Mouse (Mus musculus): ENCODE measurements at regions not wholly inside any gene's neighbourhood (a gene's known extent, or its start where the extent isn't known, plus 50 kb on each side); places are given as distances from the start of the nearest gene placed in this dataset.

- DNase-seq (ENCODE audit: low spot score) (no peak), ATAC-seq (ENCODE audit: insufficient number of reproducible peaks, low FRiP score, low TSS enrichment, low read depth) (no peak)
- Histone ChIP-seq H3K36me3 (ENCODE audit: control insufficient read depth, insufficient read depth, low read length) (no peaks in the 10 kb centered on the region), H3K27me3 (ENCODE audit: control insufficient read depth, insufficient read depth, low read length) (no peaks in the 10 kb centered on the region), H3K9ac (ENCODE audit: low read length) (no peak overlapping the region), H3K4me3 (ENCODE audit: low read depth, low read length) (no peak overlapping the region), H3K27ac (replicated peaks; ENCODE audit: low read depth, low read length) (no peak overlapping the region), H3K4me1 (ENCODE audit: control insufficient read depth, insufficient read depth, low read length) (no peaks in the 10 kb centered on the region), H3K4me2 (ENCODE audit: low read depth, severe bottlenecking) (no peak overlapping the region), H3K9me3 (ENCODE audit: control insufficient read depth, low read length) (no peaks in the 10 kb centered on the region)
- WGBS: 69% methylated on average over 2 of the region's 2 CpGs
These were observed 1106.8 kb downstream of the Cdh8 start for GRCm38 (mm10) chr8:98309405-98309990.

DNA sequence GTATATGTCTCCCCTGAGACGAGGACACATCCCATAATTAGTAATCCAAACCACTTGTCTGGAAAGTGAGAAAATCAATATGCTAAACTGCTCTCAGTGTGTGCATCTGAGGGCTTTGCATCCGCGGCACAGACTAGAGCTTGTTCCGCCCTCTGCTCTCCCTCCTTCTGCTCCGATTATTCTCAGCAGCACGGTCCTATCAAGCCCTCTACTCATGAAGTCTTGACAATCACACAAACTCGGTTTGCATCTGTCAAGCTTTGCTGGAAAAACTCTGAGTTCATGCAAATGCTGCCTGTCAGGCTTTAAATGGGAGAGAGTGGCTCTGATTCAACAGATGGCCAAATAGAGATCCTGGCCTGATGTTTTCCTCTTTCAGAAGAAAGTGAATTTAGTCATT, 1121.3 kb downstream of the Cdh8 start:
- Histone ChIP-seq H3K36me3 (ENCODE audit: control insufficient read depth, insufficient read depth, low read length) (no peaks in the 10 kb centered on the region), H3K4me1 (ENCODE audit: control insufficient read depth, insufficient read depth, low read length) (no peaks in the 10 kb centered on the region), H3K4me3 (ENCODE audit: low read depth, low read length) (no peak overlapping the region), H3K27ac (replicated peaks; ENCODE audit: low read depth, low read length) (no peak overlapping the region), H3K27me3 (ENCODE audit: control insufficient read depth, insufficient read depth, low read length) (no peaks in the 10 kb centered on the region), H3K9me3 (ENCODE audit: control insufficient read depth, low read length) (no peaks in the 10 kb centered on the region), H3K9ac (ENCODE audit: low read length) (no peak overlapping the region), H3K4me2 (ENCODE audit: low read depth, severe bottlenecking) (no peak overlapping the region)
- 71% methylated on average over 7 of the region's 7 CpGs for WGBS
- no peak for DNase-seq (ENCODE audit: low spot score)
- ATAC-seq (ENCODE audit: insufficient number of reproducible peaks, low FRiP score, low TSS enrichment, low read depth): no peak

- ATAC-seq (ENCODE audit: insufficient number of reproducible peaks, low FRiP score, low TSS enrichment, low read depth) (no peak), DNase-seq (ENCODE audit: low spot score) (no peak)
- no peaks in the 10 kb centered on the region for H3K4me1 ChIP-seq (ENCODE audit: control insufficient read depth, insufficient read depth, low read length)
- H3K36me3 ChIP-seq (ENCODE audit: control insufficient read depth, insufficient read depth, low read length): no peaks in the 10 kb centered on the region
- H3K9me3 ChIP-seq (ENCODE audit: control insufficient read depth, low read length): no peaks in the 10 kb centered on the region
- H3K4me3 ChIP-seq (ENCODE audit: low read depth, low read length): no peak overlapping the region
- no peaks in the 10 kb centered on the region for H3K27me3 ChIP-seq (ENCODE audit: control insufficient read depth, insufficient read depth, low read length)
- no peak overlapping the region for H3K9ac ChIP-seq (ENCODE audit: low read length)
- WGBS: 86% methylated on average over 3 of the region's 3 CpGs
- H3K27ac ChIP-seq (replicated peaks; ENCODE audit: low read depth, low read length): no peak overlapping the region
- H3K4me2 ChIP-seq (ENCODE audit: low read depth, severe bottlenecking): no peak overlapping the region
These were observed 1156.0 kb downstream of the Cdh8 start for GRCm38 (mm10) chr8:98260281-98260680.

DNA sequence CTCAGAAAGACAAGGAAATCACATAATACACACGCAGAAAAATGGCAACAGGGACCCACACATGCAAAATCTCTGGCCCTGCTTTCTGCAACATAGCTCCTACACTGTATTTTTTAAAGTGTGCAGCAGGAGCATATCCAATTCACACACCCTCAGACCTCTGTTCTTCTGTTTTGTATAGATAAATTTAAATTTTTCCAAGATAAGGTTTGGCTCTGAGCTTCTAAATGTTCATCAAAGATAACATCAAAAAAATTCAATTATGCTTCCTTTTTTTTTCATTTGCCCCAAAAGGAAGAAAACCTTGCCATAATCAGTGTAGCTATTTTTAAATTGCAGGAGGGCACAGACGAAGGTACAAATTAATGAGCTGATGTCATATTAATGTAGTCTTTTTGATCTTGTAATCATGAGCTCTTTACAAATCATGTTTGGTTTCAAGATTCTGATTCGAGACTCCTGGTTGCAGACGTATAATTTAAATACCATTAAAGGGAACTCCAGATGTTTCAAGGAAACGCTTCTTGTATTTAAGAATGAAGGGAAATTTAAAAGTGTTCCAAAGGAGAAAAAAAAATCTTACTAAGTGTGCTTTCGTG, 1172.8 kb downstream of the Cdh8 start:
- no peaks in the 10 kb centered on the region for H3K9me3 ChIP-seq (ENCODE audit: control insufficient read depth, low read length)
- no peak overlapping the region for H3K27ac ChIP-seq (replicated peaks; ENCODE audit: low read depth, low read length)
- no peaks in the 10 kb centered on the region for H3K27me3 ChIP-seq (ENCODE audit: control insufficient read depth, insufficient read depth, low read length)
- no peak for DNase-seq (ENCODE audit: low spot score)
- H3K4me3 ChIP-seq (ENCODE audit: low read depth, low read length): no peak overlapping the region
- WGBS: 45% methylated on average over 6 of the region's 6 CpGs
- H3K9ac ChIP-seq (ENCODE audit: low read length): no peak overlapping the region
- no peak overlapping the region for H3K4me2 ChIP-seq (ENCODE audit: low read depth, severe bottlenecking)
- no peaks in the 10 kb centered on the region for H3K4me1 ChIP-seq (ENCODE audit: control insufficient read depth, insufficient read depth, low read length)
- H3K36me3 ChIP-seq (ENCODE audit: control insufficient read depth, insufficient read depth, low read length): no peaks in the 10 kb centered on the region
- ATAC-seq (ENCODE audit: insufficient number of reproducible peaks, low FRiP score, low TSS enrichment, low read depth): no peak

GRCm38 (mm10) chr8:98214019-98214418, 1202.3 kb downstream of the Cdh8 start:
- Histone ChIP-seq H3K9me3 (ENCODE audit: control insufficient read depth, low read length) (no peaks in the 10 kb centered on the region), H3K27ac (replicated peaks; ENCODE audit: low read depth, low read length) (no peak overlapping the region), H3K27me3 (ENCODE audit: control insufficient read depth, insufficient read depth, low read length) (no peaks in the 10 kb centered on the region), H3K9ac (ENCODE audit: low read length) (no peak overlapping the region), H3K4me1 (ENCODE audit: control insufficient read depth, insufficient read depth, low read length) (no peaks in the 10 kb centered on the region), H3K4me2 (ENCODE audit: low read depth, severe bottlenecking) (no peak overlapping the region), H3K36me3 (ENCODE audit: control insufficient read depth, insufficient read depth, low read length) (no peaks in the 10 kb centered on the region), H3K4me3 (ENCODE audit: low read depth, low read length) (no peak overlapping the region)
- ATAC-seq (ENCODE audit: insufficient number of reproducible peaks, low FRiP score, low TSS enrichment, low read depth) (no peak), DNase-seq (ENCODE audit: low spot score) (no peak)
